Mouse (Mus musculus) embryonic facial prominence, embryonic 12.5 days (tissue): Measurements from ENCODE around the gene Sptb. TPM values are rescaled to one million over a fixed set of nuclear protein-coding genes. Genes with fewer than 3 reads are reported as not detected.

Experiments
- ATAC-seq: fragments of 200-750 bp; cut with Nextera tagmentation; 2 replicates; pipeline ENCODE4 v1.8.0; 2017; ENCODE audit not compliant: insufficient number of reproducible peaks, insufficient read depth, low FRiP score, low TSS enrichment
- H3K27ac ChIP-seq: fragments of 300-500 bp; sonication (generic); 2 replicates; pipeline ENCODE4 v1.5.1; 2016; ENCODE audit warnings: mild to moderate bottlenecking
- H3K27me3 ChIP-seq: fragments of 300-500 bp; sonication (generic); 2 replicates; pipeline ENCODE4 v1.6.1; 2016; ENCODE audit warnings: mild to moderate bottlenecking, moderate library complexity
- H3K36me3 ChIP-seq: fragments of 300-500 bp; sonication (generic); 2 replicates; pipeline ENCODE4 v1.6.1; 2016; ENCODE audit warnings: mild to moderate bottlenecking
- H3K4me1 ChIP-seq: fragments of 300-500 bp; sonication (generic); 2 replicates; pipeline ENCODE4 v1.6.1; 2016
- H3K4me2 ChIP-seq: fragments of 300-500 bp; sonication (generic); replicated peaks from 2 replicates; pipeline ENCODE4 v1.6.1; 2016; ENCODE audit warnings: mild to moderate bottlenecking, moderate library complexity
- H3K4me3 ChIP-seq: fragments of 300-500 bp; sonication (generic); 2 replicates; pipeline ENCODE4 v1.5.1; 2016; ENCODE audit warnings: mild to moderate bottlenecking
- H3K9ac ChIP-seq: fragments of 300-500 bp; sonication (generic); 2 replicates; pipeline ENCODE4 v1.6.1; 2016; ENCODE audit warnings: mild to moderate bottlenecking, moderate library complexity
- H3K9me3 ChIP-seq: fragments of 300-500 bp; sonication (generic); 2 replicates; pipeline ENCODE4 v1.6.1; 2016; ENCODE audit warnings: mild to moderate bottlenecking, moderate library complexity
- WGBS: fragments of 180-500 bp; shearing (Covaris S2); methylation state at CpG from one replicate; pipeline ENCODE4 v1.1.7; 2016; 5-methylcytosine and 5-hydroxymethylcytosine counted together
- polyA plus RNA-seq: library from polyadenylated mRNA; unstranded; fragments of >200 nt; fragmentation: Nextera tagmentation; extraction: Ambion mirVana; gene quantifications from 2 replicates; pipeline ENCODE4 v1.2.1, GENCODE M21; 2016

Gene Sptb
- polyA plus RNA-seq, 1 experiment from 2014 or later, result 1.8 TPM

DNA sequence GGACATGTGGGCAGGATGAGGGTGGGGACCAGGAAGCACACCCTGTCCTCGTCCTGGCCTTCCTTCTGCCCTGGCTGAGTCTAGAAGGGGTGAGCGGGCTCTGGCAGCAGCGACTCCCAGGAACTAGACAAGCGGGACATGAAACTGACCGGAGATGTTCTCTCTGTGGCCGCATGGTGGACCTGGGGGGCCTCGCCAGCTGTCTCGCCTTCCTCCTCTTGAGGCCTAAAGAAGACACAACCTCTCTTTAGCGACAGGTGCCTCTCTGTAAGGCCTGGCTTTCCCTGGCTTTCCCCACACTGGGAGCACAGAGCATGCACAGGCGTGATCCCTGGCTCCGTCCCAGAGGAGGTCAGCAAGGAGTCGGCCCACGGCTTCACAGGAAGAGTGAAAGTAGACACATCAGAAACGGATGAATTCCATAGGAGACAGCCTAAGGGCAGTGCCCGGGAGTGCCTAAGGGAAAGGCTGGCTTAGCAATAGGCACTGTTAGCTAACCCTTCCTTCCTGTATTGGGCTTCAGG, 112.7 kb downstream of the Sptb start:
- H3K27me3 ChIP-seq, result 0 out of 2 replicates have a peak, but pooled peaks cover 4% of the 10 kb centered on the region
- no peak overlapping the region for H3K27ac ChIP-seq
- no peak overlapping the region for H3K4me3 ChIP-seq
- H3K4me2 ChIP-seq, result no peak overlapping the region
- H3K9ac ChIP-seq, result no peak overlapping the region
- no peak for ATAC-seq
- no peaks in the 10 kb centered on the region for H3K9me3 ChIP-seq
- H3K36me3 ChIP-seq, result no peaks in the 10 kb centered on the region
- 63% methylated on average over 15 of the region's 15 CpGs for WGBS
- H3K4me1 ChIP-seq, result peaks cover 11% of the 10 kb centered on the region; the same call in 1 of the 2 replicates

- 59% methylated on average over 15 of the region's 15 CpGs for WGBS
- no peak overlapping the region for H3K4me2 ChIP-seq
- no peak overlapping the region for H3K4me3 ChIP-seq
- no peaks in the 10 kb centered on the region for H3K9me3 ChIP-seq
- H3K36me3 ChIP-seq, result no peaks in the 10 kb centered on the region
- no peak overlapping the region for H3K9ac ChIP-seq
- peaks cover 11% of the 10 kb centered on the region; the same call in 1 of the 2 replicates for H3K4me1 ChIP-seq
- no peak overlapping the region for H3K27ac ChIP-seq
- ATAC-seq, result no peak
- H3K27me3 ChIP-seq, result 0 out of 2 replicates have a peak, but pooled peaks cover 4% of the 10 kb centered on the region
These were observed 113.9 kb downstream of the Sptb start for GRCm38 (mm10) chr12:76596292-76597023.

DNA sequence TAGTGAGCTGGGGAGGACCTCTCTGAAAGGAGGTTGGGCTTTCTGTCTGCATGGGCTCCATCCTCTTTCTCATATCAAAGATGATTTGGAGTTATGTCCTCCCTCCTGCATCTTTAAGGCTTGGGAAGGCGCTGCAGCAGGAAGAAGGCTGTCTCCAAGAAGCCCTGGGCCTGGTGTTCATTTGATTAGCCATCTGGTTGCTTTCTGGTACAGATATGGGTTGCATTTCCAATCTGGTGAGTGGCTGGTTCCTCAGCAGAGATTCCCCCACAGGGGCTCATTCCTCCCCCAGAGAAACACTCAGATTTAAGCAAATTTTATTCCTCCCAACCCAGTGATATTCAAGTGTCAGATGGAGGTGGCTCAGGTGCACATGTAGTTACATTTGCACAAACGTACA, 114.5 kb downstream of the Sptb start:
- H3K27ac ChIP-seq, result no peak overlapping the region
- peaks cover 11% of the 10 kb centered on the region; the same call in 1 of the 2 replicates for H3K4me1 ChIP-seq
- no peak for ATAC-seq
- no peak overlapping the region for H3K4me3 ChIP-seq
- 0 out of 2 replicates have a peak, but pooled peaks cover 4% of the 10 kb centered on the region for H3K27me3 ChIP-seq
- H3K36me3 ChIP-seq, result no peaks in the 10 kb centered on the region
- no peak overlapping the region for H3K4me2 ChIP-seq
- whole genome bisulfite sequencing, result 76% methylated on average over 2 of the region's 2 CpGs
- no peak overlapping the region for H3K9ac ChIP-seq
- H3K9me3 ChIP-seq, result no peaks in the 10 kb centered on the region

DNA sequence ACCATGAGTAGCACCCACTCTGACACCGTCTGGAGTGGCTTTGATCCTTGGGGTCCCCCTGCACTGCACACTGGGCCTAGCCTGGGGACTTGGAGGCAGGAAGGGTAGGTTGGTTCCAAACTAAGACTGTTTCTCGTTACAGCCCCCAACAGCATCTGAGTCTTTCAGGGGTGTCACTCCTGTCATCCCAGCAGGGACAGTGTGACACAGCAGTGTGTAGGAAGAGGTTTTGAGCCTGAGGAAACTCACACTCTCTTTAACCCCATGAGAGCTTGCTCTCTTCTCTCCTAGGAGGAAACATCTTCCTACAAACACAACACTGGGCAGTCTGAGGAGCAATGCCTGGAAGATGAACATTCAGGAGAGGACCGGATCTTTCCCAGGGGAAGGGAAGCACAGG, 115.8 kb downstream of the Sptb start:
- Histone ChIP-seq H3K4me3 (no peak overlapping the region), H3K9me3 (no peaks in the 10 kb centered on the region), H3K9ac (no peak overlapping the region), H3K27me3 (0 out of 2 replicates have a peak, but pooled peaks cover 4% of the 10 kb centered on the region), H3K4me2 (no peak overlapping the region), H3K4me1 (peaks cover 14% of the 10 kb centered on the region; the same call in 1 of the 2 replicates), H3K36me3 (no peaks in the 10 kb centered on the region), H3K27ac (no peak overlapping the region)
- no peak for ATAC-seq
- 39% methylated on average over 3 of the region's 3 CpGs for WGBS

DNA sequence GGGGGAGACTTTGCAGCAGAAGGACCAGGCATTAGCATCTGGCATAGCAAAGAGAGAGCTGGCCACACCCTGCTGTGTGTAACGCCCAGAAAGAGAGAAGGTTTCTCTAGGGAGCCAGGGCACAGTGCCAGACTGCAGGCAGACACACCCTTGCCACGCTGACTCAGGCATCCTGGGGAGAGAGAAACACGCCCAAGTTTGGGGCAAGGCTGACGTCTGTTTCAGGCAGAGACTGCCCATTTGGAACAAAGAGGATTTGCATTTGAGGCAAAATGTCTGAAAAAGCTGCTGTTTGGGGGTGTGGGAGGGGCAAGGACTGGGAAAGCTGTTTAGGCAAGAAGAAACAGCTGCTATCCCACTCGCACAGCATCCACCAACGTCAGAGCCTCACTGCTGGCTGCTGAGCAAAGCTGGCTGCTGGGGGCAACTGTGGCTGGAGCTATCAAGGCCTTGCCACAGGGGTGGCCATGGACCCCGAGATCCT, 116.5 kb downstream of the Sptb start:
- Histone ChIP-seq H3K27me3 (0 out of 2 replicates have a peak, but pooled peaks cover 4% of the 10 kb centered on the region), H3K36me3 (no peaks in the 10 kb centered on the region), H3K4me3 (no peak overlapping the region), H3K9me3 (no peaks in the 10 kb centered on the region), H3K27ac (peak overlapping the region; percentile 54; the same call in 1 of the 2 replicates), H3K4me2 (no peak overlapping the region), H3K9ac (0 out of 2 replicates have a peak overlapping the region, but pooled peaks have one; percentile 24), H3K4me1 (peaks cover 16% of the 10 kb centered on the region; the same call in 1 of the 2 replicates)
- ATAC-seq, result no peak
- WGBS, result 16% methylated on average over 7 of the region's 7 CpGs

DNA sequence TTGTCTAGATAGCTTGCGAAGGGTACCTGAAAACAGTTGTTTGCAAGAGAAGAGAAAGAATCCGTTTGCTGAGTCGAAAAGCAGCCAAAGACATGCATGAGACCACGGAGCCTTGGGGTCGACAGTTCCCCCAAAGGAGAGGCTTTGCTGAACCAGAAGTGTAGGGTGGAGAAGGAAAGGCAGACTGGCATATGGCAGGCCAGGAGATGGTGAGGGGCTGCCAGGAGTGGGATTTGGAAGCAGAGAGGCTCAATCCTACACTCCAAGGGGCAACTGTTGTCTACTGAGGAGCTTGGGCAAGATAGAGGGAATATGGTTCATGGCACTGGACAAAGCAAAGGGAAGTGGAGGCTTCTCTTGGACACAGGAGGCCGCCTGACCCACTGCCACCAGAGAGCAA, 117.1 kb downstream of the Sptb start:
- no peak for ATAC-seq
- 0 out of 2 replicates have a peak overlapping the region, but pooled peaks have one; percentile 24 for H3K9ac ChIP-seq
- H3K36me3 ChIP-seq, result no peaks in the 10 kb centered on the region
- 0 out of 2 replicates have a peak, but pooled peaks cover 4% of the 10 kb centered on the region for H3K27me3 ChIP-seq
- WGBS, result 76% methylated on average over 6 of the region's 6 CpGs
- no peak overlapping the region for H3K4me2 ChIP-seq
- H3K27ac ChIP-seq, result no peak overlapping the region
- peaks cover 16% of the 10 kb centered on the region; the same call in 1 of the 2 replicates for H3K4me1 ChIP-seq
- H3K9me3 ChIP-seq, result no peaks in the 10 kb centered on the region
- no peak overlapping the region for H3K4me3 ChIP-seq

- H3K27me3 ChIP-seq, result 0 out of 2 replicates have a peak, but pooled peaks cover 4% of the 10 kb centered on the region
- no peak overlapping the region for H3K27ac ChIP-seq
- H3K9ac ChIP-seq, result no peak overlapping the region
- no peak overlapping the region for H3K4me2 ChIP-seq
- 51% methylated on average over 1 of the region's 1 CpGs for WGBS
- no peak overlapping the region for H3K4me3 ChIP-seq
- H3K4me1 ChIP-seq, result peaks cover 16% of the 10 kb centered on the region; the same call in 1 of the 2 replicates
- no peaks in the 10 kb centered on the region for H3K9me3 ChIP-seq
- ATAC-seq, result no peak
- no peaks in the 10 kb centered on the region for H3K36me3 ChIP-seq
These were observed 118.1 kb downstream of the Sptb start for GRCm38 (mm10) chr12:76592213-76592612.

GRCm38 (mm10) chr12:76591037-76591436, 119.3 kb downstream of the Sptb start:
- Histone ChIP-seq H3K4me1 (peaks cover 16% of the 10 kb centered on the region; the same call in 1 of the 2 replicates), H3K4me3 (no peak overlapping the region), H3K27me3 (no peaks in the 10 kb centered on the region), H3K36me3 (no peaks in the 10 kb centered on the region), H3K4me2 (no peak overlapping the region), H3K27ac (no peak overlapping the region), H3K9ac (no peak overlapping the region), H3K9me3 (no peaks in the 10 kb centered on the region)
- ATAC-seq, result no peak
- 77% methylated on average over 3 of the region's 3 CpGs for WGBS

DNA sequence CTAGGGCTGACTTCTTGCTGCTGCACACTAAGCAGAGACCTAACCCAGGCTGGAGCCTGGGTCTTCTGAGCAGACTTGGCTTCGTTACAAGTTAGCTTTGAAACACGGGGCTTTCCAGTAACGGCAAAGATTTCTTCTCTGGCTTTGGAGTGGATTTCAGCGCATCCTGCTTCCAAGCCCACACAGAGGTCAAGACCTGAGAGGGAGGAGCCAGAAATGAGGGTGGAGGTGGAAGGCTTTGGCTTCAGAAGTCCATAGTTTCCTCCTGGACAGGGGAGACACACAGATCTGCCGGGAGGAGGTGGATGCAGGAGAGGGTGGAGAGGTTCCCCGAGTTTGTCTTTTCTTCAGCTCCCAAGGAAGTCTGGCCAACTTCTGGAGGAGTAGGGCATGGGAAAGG, 120.8 kb downstream of the Sptb start:
- 70% methylated on average over 6 of the region's 6 CpGs for WGBS
- Histone ChIP-seq H3K27me3 (no peaks in the 10 kb centered on the region), H3K27ac (no peak overlapping the region), H3K4me3 (no peak overlapping the region), H3K4me2 (no peak overlapping the region), H3K9me3 (no peaks in the 10 kb centered on the region), H3K4me1 (peaks cover 14% of the 10 kb centered on the region; the same call in 1 of the 2 replicates), H3K9ac (no peak overlapping the region), H3K36me3 (no peaks in the 10 kb centered on the region)
- no peak for ATAC-seq

- no peak overlapping the region for H3K27ac ChIP-seq
- ATAC-seq, result no peak
- no peak overlapping the region for H3K4me2 ChIP-seq
- H3K4me1 ChIP-seq, result peaks cover 12% of the 10 kb centered on the region
- H3K36me3 ChIP-seq, result no peaks in the 10 kb centered on the region
- WGBS, result 65% methylated on average over 11 of the region's 11 CpGs
- no peaks in the 10 kb centered on the region for H3K9me3 ChIP-seq
- no peak overlapping the region for H3K9ac ChIP-seq
- H3K27me3 ChIP-seq, result no peaks in the 10 kb centered on the region
- no peak overlapping the region for H3K4me3 ChIP-seq
These were observed 123.0 kb downstream of the Sptb start for GRCm38 (mm10) chr12:76587357-76587756.

DNA sequence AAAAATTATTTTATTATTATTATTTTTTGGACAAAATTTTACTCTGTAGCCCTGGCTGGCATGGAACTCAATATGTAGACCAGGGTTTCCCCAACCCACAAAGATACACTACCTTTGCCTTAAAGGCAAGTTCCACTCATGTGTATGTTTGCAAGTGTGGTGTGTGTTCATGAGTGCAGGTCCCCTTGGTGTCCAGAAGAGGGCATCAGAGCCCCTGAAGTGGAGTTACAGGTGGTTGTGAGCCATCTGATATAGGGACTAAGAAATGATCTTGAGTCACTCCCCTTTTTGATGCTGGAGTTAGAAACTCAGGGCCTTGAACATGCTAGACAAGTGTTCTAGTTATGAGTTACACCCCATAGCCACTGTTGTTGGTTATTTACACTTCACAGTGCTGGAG, 125.3 kb downstream of the Sptb start:
- no peak overlapping the region for H3K4me3 ChIP-seq
- no peak overlapping the region for H3K27ac ChIP-seq
- ATAC-seq, result no peak
- H3K27me3 ChIP-seq, result no peaks in the 10 kb centered on the region
- H3K4me2 ChIP-seq, result no peak overlapping the region
- H3K9me3 ChIP-seq, result no peaks in the 10 kb centered on the region
- H3K36me3 ChIP-seq, result no peaks in the 10 kb centered on the region
- peaks cover 12% of the 10 kb centered on the region for H3K4me1 ChIP-seq
- H3K9ac ChIP-seq, result no peak overlapping the region

GRCm38 (mm10) chr12:76583454-76583853, 126.9 kb downstream of the Sptb start:
- no peak overlapping the region for H3K9ac ChIP-seq
- H3K4me2 ChIP-seq, result no peak overlapping the region
- no peaks in the 10 kb centered on the region for H3K36me3 ChIP-seq
- H3K27me3 ChIP-seq, result no peaks in the 10 kb centered on the region
- 90% methylated on average over 7 of the region's 7 CpGs for WGBS
- H3K4me3 ChIP-seq, result no peak overlapping the region
- no peak for ATAC-seq
- H3K4me1 ChIP-seq, result peaks cover 7% of the 10 kb centered on the region
- no peak overlapping the region for H3K27ac ChIP-seq
- no peaks in the 10 kb centered on the region for H3K9me3 ChIP-seq
